Mouse (Mus musculus): ENCODE data around the gene Tnnt3.

DNA sequence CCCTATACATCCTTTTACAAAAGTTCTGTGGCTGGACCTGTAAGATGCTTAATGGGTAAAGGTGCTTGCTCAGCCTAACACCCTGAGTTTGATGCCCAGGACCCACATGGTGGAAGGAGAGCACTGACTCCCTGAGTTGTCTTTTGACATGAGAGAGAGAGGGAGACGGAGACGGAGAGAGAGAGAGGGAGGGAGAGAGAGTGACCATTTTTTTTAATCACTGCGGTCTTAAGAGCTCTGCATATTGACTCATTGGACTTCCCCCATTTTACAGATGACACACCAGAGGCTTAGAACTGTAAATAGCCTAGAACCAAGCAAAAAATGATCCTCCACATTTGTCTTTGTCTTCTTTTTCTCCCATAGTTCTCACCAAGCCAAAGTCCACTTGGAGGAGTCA is 10.6 kb upstream of the Tnnt3 start:
- TF ChIP-seq POLR2A (IDR thresholded peaks at IDR 0.05; ENCODE audit: insufficient read depth, low read length) (no peak), EP300 (IDR thresholded peaks at IDR 0.05; ENCODE audit: insufficient read depth, low read depth, low read length) (no peak), CTCF (IDR thresholded peaks at IDR 0.05; ENCODE audit: low read depth, low read length) (no peak)
